Mouse (Mus musculus): Measurements from ENCODE around the gene Fig4.

- TF ChIP-seq POLR2A (IDR thresholded peaks at IDR 0.05; ENCODE audit: low read depth, low read length) (no peak), CTCF (IDR thresholded peaks at IDR 0.05; ENCODE audit: extremely low read depth, insufficient read depth, insufficient read length, insufficient replicate concordance) (no peak)
These were observed 7.9 kb downstream of the Fig4 start for GRCm38 (mm10) chr10:41295145-41295544.
